Mouse (Mus musculus): ENCODE results near the gene Cnn3. TPM values are rescaled to one million over a fixed set of nuclear protein-coding genes. Genes with fewer than 3 reads are reported as not detected.

Gene Cnn3
- polyA plus RNA-seq, 1 experiment from 2014 or later, result 395 TPM

- H3K27ac ChIP-seq (ENCODE audit: low read depth, low read length), result peak overlapping the region; percentile 62
- no peaks in the 10 kb centered on the region for H3K9me3 ChIP-seq (ENCODE audit: control insufficient read depth, low read length)
- H3K27me3 ChIP-seq (replicated peaks; ENCODE audit: control insufficient read depth, insufficient read depth, low read length), result no peaks in the 10 kb centered on the region
- ATAC-seq, result peak; percentile 67
- peaks cover 9% of the 10 kb centered on the region for H3K4me1 ChIP-seq (ENCODE audit: control insufficient read depth, insufficient read depth, low read depth, low read length)
- 37% methylated on average over 12 of the region's 12 CpGs for WGBS
- 0 out of 2 replicates have a peak overlapping the region, but pooled peaks have one; percentile 3 for H3K9ac ChIP-seq (ENCODE audit: low read depth, low read length)
- peak overlapping the region; percentile 24 for H3K4me2 ChIP-seq (ENCODE audit: low read length)
- H3K4me3 ChIP-seq (ENCODE audit: low read length), result no peak overlapping the region
- no peaks in the 10 kb centered on the region for H3K36me3 ChIP-seq (ENCODE audit: control insufficient read depth, insufficient read depth, low read length)
Observed at GRCm38 (mm10) chr3:121489462-121490118, 63.3 kb downstream of the Cnn3 start.

GRCm38 (mm10) chr3:121490941-121491340, 64.6 kb downstream of the Cnn3 start:
- no peak overlapping the region; the same call in 1 of the 2 replicates for H3K27ac ChIP-seq (ENCODE audit: low read depth, low read length)
- no peak for ATAC-seq
- 43% methylated on average over 5 of the region's 5 CpGs for WGBS

GRCm38 (mm10) chr3:121492026-121492425, 65.7 kb downstream of the Cnn3 start:
- ATAC-seq, result no peak
- Histone ChIP-seq H3K4me3 (ENCODE audit: low read length) (no peak overlapping the region), H3K36me3 (ENCODE audit: control insufficient read depth, insufficient read depth, low read length) (no peaks in the 10 kb centered on the region), H3K27me3 (replicated peaks; ENCODE audit: control insufficient read depth, insufficient read depth, low read length) (no peaks in the 10 kb centered on the region), H3K9me3 (ENCODE audit: control insufficient read depth, low read length) (no peaks in the 10 kb centered on the region), H3K9ac (ENCODE audit: low read depth, low read length) (no peak overlapping the region), H3K4me1 (ENCODE audit: control insufficient read depth, insufficient read depth, low read depth, low read length) (peaks cover 9% of the 10 kb centered on the region), H3K27ac (ENCODE audit: low read depth, low read length) (no peak overlapping the region), H3K4me2 (ENCODE audit: low read length) (no peak overlapping the region)
- WGBS, result 58% methylated on average over 5 of the region's 5 CpGs

More at GRCm38 (mm10) chr3:121490941-121491340, 64.6 kb downstream of the Cnn3 start:
- H3K27me3 ChIP-seq (replicated peaks; ENCODE audit: control insufficient read depth, insufficient read depth, low read length), result no peaks in the 10 kb centered on the region
- H3K4me1 ChIP-seq (ENCODE audit: control insufficient read depth, insufficient read depth, low read depth, low read length), result peaks cover 9% of the 10 kb centered on the region
- no peaks in the 10 kb centered on the region for H3K9me3 ChIP-seq (ENCODE audit: control insufficient read depth, low read length)
- H3K4me3 ChIP-seq (ENCODE audit: low read length), result no peak overlapping the region
- no peak overlapping the region for H3K4me2 ChIP-seq (ENCODE audit: low read length)
- H3K9ac ChIP-seq (ENCODE audit: low read depth, low read length), result no peak overlapping the region
- H3K36me3 ChIP-seq (ENCODE audit: control insufficient read depth, insufficient read depth, low read length), result no peaks in the 10 kb centered on the region

GRCm38 (mm10) chr3:121493997-121494421, 67.7 kb downstream of the Cnn3 start:
- Histone ChIP-seq H3K4me2 (ENCODE audit: low read length) (no peak overlapping the region), H3K27me3 (replicated peaks; ENCODE audit: control insufficient read depth, insufficient read depth, low read length) (no peaks in the 10 kb centered on the region), H3K36me3 (ENCODE audit: control insufficient read depth, insufficient read depth, low read length) (no peaks in the 10 kb centered on the region), H3K4me3 (ENCODE audit: low read length) (no peak overlapping the region), H3K4me1 (ENCODE audit: control insufficient read depth, insufficient read depth, low read depth, low read length) (peaks cover 9% of the 10 kb centered on the region), H3K27ac (ENCODE audit: low read depth, low read length) (no peak overlapping the region), H3K9ac (ENCODE audit: low read depth, low read length) (no peak overlapping the region), H3K9me3 (ENCODE audit: control insufficient read depth, low read length) (no peaks in the 10 kb centered on the region)
- ATAC-seq, result no peak
- 82% methylated on average over 7 of the region's 7 CpGs for WGBS

GRCm38 (mm10) chr3:121500225-121500624, 73.9 kb downstream of the Cnn3 start:
- Histone ChIP-seq H3K9me3 (ENCODE audit: control insufficient read depth, low read length) (no peaks in the 10 kb centered on the region), H3K36me3 (ENCODE audit: control insufficient read depth, insufficient read depth, low read length) (no peaks in the 10 kb centered on the region), H3K27me3 (replicated peaks; ENCODE audit: control insufficient read depth, insufficient read depth, low read length) (no peaks in the 10 kb centered on the region), H3K9ac (ENCODE audit: low read depth, low read length) (no peak overlapping the region), H3K4me1 (ENCODE audit: control insufficient read depth, insufficient read depth, low read depth, low read length) (no peaks in the 10 kb centered on the region), H3K27ac (ENCODE audit: low read depth, low read length) (no peak overlapping the region), H3K4me3 (ENCODE audit: low read length) (no peak overlapping the region), H3K4me2 (ENCODE audit: low read length) (no peak overlapping the region)
- 0 out of 2 replicates have a peak, but pooled peaks have one; percentile 48 for ATAC-seq
- WGBS, result 62% methylated on average over 10 of the region's 10 CpGs

- ATAC-seq, result no peak
- Histone ChIP-seq H3K27ac (ENCODE audit: low read depth, low read length) (no peak overlapping the region), H3K9ac (ENCODE audit: low read depth, low read length) (no peak overlapping the region), H3K9me3 (ENCODE audit: control insufficient read depth, low read length) (no peaks in the 10 kb centered on the region), H3K4me2 (ENCODE audit: low read length) (no peak overlapping the region), H3K36me3 (ENCODE audit: control insufficient read depth, insufficient read depth, low read length) (no peaks in the 10 kb centered on the region), H3K4me3 (ENCODE audit: low read length) (no peak overlapping the region), H3K27me3 (replicated peaks; ENCODE audit: control insufficient read depth, insufficient read depth, low read length) (no peaks in the 10 kb centered on the region), H3K4me1 (ENCODE audit: control insufficient read depth, insufficient read depth, low read depth, low read length) (no peaks in the 10 kb centered on the region)
- WGBS, result 98% methylated on average over 5 of the region's 5 CpGs
Observed at GRCm38 (mm10) chr3:121500734-121501133, 74.4 kb downstream of the Cnn3 start.

- no peaks in the 10 kb centered on the region for H3K27me3 ChIP-seq (replicated peaks; ENCODE audit: control insufficient read depth, insufficient read depth, low read length)
- H3K4me3 ChIP-seq (ENCODE audit: low read length), result no peak overlapping the region
- no peaks in the 10 kb centered on the region for H3K36me3 ChIP-seq (ENCODE audit: control insufficient read depth, insufficient read depth, low read length)
- no peak overlapping the region for H3K27ac ChIP-seq (ENCODE audit: low read depth, low read length)
- ATAC-seq, result no peak
- H3K4me1 ChIP-seq (ENCODE audit: control insufficient read depth, insufficient read depth, low read depth, low read length), result no peaks in the 10 kb centered on the region
- H3K9me3 ChIP-seq (ENCODE audit: control insufficient read depth, low read length), result no peaks in the 10 kb centered on the region
- 60% methylated on average over 8 of the region's 8 CpGs for WGBS
- H3K9ac ChIP-seq (ENCODE audit: low read depth, low read length), result no peak overlapping the region
- H3K4me2 ChIP-seq (ENCODE audit: low read length), result no peak overlapping the region
Observed at GRCm38 (mm10) chr3:121504927-121505487, 78.7 kb downstream of the Cnn3 start.

GRCm38 (mm10) chr3:121506175-121506574, 79.9 kb downstream of the Cnn3 start:
- Histone ChIP-seq H3K9ac (ENCODE audit: low read depth, low read length) (no peak overlapping the region), H3K4me3 (ENCODE audit: low read length) (no peak overlapping the region), H3K27me3 (replicated peaks; ENCODE audit: control insufficient read depth, insufficient read depth, low read length) (no peaks in the 10 kb centered on the region), H3K4me1 (ENCODE audit: control insufficient read depth, insufficient read depth, low read depth, low read length) (no peaks in the 10 kb centered on the region), H3K9me3 (ENCODE audit: control insufficient read depth, low read length) (no peaks in the 10 kb centered on the region), H3K4me2 (ENCODE audit: low read length) (no peak overlapping the region), H3K27ac (ENCODE audit: low read depth, low read length) (no peak overlapping the region), H3K36me3 (ENCODE audit: control insufficient read depth, insufficient read depth, low read length) (no peaks in the 10 kb centered on the region)
- 85% methylated on average over 8 of the region's 8 CpGs for WGBS
- ATAC-seq, result no peak

GRCm38 (mm10) chr3:121506756-121507155, 80.5 kb downstream of the Cnn3 start:
- Histone ChIP-seq H3K36me3 (ENCODE audit: control insufficient read depth, insufficient read depth, low read length) (no peaks in the 10 kb centered on the region), H3K9me3 (ENCODE audit: control insufficient read depth, low read length) (no peaks in the 10 kb centered on the region), H3K27ac (ENCODE audit: low read depth, low read length) (no peak overlapping the region), H3K27me3 (replicated peaks; ENCODE audit: control insufficient read depth, insufficient read depth, low read length) (no peaks in the 10 kb centered on the region), H3K9ac (ENCODE audit: low read depth, low read length) (no peak overlapping the region), H3K4me2 (ENCODE audit: low read length) (no peak overlapping the region), H3K4me3 (ENCODE audit: low read length) (no peak overlapping the region), H3K4me1 (ENCODE audit: control insufficient read depth, insufficient read depth, low read depth, low read length) (no peaks in the 10 kb centered on the region)
- ATAC-seq, result no peak
- WGBS, result 92% methylated on average over 7 of the region's 7 CpGs
